Mouse (Mus musculus) retina, postnatal 7 days (tissue): ENCODE measurements around the gene Gtf3a.
"Not testable (repeated sequence)": the region's sequence is repeated elsewhere in the genome, so short reads cannot be mapped to it uniquely, and the experiment has no call there.

Source experiments
- DNase-seq: peaks from one replicate; pipeline ENCODE4 v3.0.0-alpha.2; 2012; ENCODE audit warnings: low read depth, low spot score

Gtf3a gene

GRCm38 (mm10) chr5:146937541-146938503 lies 10.6 kb upstream of the Gtf3a start:
- no peak for DNase-seq

- DNase-seq: no peak
These were observed 9.2 kb upstream of the Gtf3a start for GRCm38 (mm10) chr5:146939109-146939796.

- DNase-seq: peak; percentile 42
These were observed 8.2 kb upstream of the Gtf3a start for GRCm38 (mm10) chr5:146940219-146940618.

GRCm38 (mm10) chr5:146941939-146942338 lies 6.5 kb upstream of the Gtf3a start:
- not testable (repeated sequence) for DNase-seq

GRCm38 (mm10) chr5:146942965-146943364 lies 5.5 kb upstream of the Gtf3a start:
- DNase-seq: no peak

- DNase-seq: no peak
These were observed 3.9 kb upstream of the Gtf3a start for GRCm38 (mm10) chr5:146944568-146944967.

- DNase-seq: no peak
These were observed 1.8 kb upstream of the Gtf3a start for GRCm38 (mm10) chr5:146946682-146947081.

GRCm38 (mm10) chr5:146947497-146947896 lies 960 bp upstream of the Gtf3a start:
- DNase-seq: no peak

- no peak for DNase-seq
These were observed 383 bp upstream of the Gtf3a start for GRCm38 (mm10) chr5:146948041-146948507.

- DNase-seq: no peak
These were observed 6.1 kb downstream of the Gtf3a start for GRCm38 (mm10) chr5:146954576-146954975.

- DNase-seq: no peak
These were observed 7.2 kb downstream of the Gtf3a start for GRCm38 (mm10) chr5:146955651-146956050.

GRCm38 (mm10) chr5:146956678-146957077 lies 8.2 kb downstream of the Gtf3a start:
- no peak for DNase-seq

- DNase-seq: peak; percentile 80
These were observed 14.9 kb downstream of the Gtf3a start, which contains the start of gene Mtif3 for GRCm38 (mm10) chr5:146963118-146963936. Gene Mtif3 (minus strand): TSS chr5:146963800.

GRCm38 (mm10) chr5:146963937-146964278 lies 15.5 kb downstream of the Gtf3a start:
- peak; percentile 31 for DNase-seq

GRCm38 (mm10) chr5:146968695-146969393 lies 20.4 kb downstream of the Gtf3a start:
- DNase-seq: no peak

GRCm38 (mm10) chr5:146971776-146972561 lies 23.5 kb downstream of the Gtf3a start:
- no peak for DNase-seq

- DNase-seq: no peak
These were observed 24.9 kb downstream of the Gtf3a start for GRCm38 (mm10) chr5:146973353-146973752.

- no peak for DNase-seq
These were observed 25.7 kb downstream of the Gtf3a start for GRCm38 (mm10) chr5:146973858-146974780.

GRCm38 (mm10) chr5:146974781-146975123 lies 26.3 kb downstream of the Gtf3a start:
- no peak for DNase-seq
